Mouse (Mus musculus): ENCODE measurements at regions not wholly inside any gene's neighbourhood (a gene's known extent, or its start where the extent isn't known, plus 50 kb on each side); places are given as distances from the start of the nearest gene placed in this dataset.

GRCm38 (mm10) chr17:45866876-45867652, 133.4 kb upstream of the 1600014C23Rik start:
- DNase-seq (ENCODE audit: low spot score in 2 of 2) = no peak

GRCm38 (mm10) chr17:45866346-45866745, 132.7 kb upstream of the 1600014C23Rik start:
- DNase-seq (ENCODE audit: low spot score in 2 of 2) = no peak

GRCm38 (mm10) chr17:45865944-45866343, 132.3 kb upstream of the 1600014C23Rik start:
- DNase-seq (ENCODE audit: low spot score in 2 of 2) = no peak

DNA sequence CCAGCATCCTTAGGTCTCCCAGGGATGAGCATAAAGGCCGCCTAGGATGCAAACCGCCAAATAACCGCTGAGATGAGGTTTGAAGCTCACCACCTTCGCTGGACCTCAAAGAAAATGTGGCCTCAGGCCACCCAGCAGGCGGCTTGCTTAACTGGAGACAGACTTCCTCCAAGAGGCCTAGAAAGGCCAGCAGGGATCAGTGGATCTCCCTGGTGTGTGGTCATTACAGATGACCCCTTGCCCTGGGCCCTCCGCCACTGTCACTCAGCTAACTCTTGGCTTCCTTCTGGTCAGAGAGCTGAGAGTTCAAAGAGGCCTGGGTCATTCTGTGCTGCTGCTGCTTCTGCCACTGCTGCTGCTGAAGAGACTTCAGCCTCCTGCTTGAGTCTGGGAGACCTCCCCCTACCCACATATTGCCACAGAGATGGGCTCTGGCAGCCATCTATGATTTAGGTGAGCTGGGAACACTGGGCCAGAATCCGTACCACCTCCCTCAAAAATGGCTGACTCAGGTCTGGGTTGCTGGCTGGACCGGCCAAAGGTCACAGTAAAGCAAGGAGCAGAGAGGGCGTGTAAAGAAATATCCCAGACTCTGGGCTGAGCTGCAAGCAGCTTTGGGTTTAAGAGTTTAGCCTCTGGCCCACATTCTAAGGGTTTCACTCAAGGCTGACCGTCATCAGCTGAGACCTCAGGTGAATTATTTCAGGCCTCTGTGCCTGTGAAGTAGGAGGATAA, 130.0 kb upstream of the 1600014C23Rik start:
- DNase-seq (ENCODE audit: low spot score in 2 of 2) = no peak

DNA sequence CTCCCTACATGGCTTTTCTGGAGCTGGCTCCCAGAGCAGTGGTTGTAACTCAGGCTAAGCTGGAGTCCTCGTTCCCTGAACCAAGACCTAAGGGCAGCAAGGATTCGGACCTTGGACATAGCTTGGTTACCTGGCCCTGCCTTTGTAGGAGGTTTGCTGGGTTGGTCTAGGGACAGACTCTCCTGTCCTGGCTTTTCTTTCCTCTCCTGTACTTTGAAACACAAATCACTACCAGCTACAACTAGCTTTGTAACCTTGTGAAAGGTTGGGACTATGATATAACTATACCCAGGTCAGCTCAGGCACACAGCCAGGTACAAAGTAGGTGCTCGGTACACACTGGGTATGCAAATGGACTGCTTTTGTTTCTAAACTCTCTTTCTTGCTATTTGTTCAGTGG, 129.4 kb upstream of the 1600014C23Rik start:
- no peak for DNase-seq (ENCODE audit: low spot score in 2 of 2)

DNA sequence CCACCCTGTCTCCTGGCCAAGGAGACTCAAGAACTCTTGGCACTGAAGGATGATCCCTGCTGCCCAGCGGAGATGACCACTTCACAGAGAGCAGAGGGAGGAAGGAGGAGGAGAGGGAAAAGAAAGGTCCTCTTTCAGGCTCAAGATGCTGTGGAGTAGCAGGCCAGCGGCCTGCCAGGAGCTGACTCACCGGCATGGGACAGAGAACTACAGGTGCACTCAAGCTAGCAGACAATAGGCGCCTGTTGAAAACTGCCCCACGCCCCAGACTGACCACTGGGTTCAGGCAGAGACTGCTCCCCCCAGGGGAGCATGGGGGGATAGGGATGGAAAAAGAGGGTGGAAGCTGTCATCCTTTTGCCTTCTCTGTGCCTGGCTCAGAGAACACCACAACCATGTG, 125.8 kb upstream of the 1600014C23Rik start:
- no peak for DNase-seq (ENCODE audit: low spot score in 2 of 2)

- no peak for DNase-seq (ENCODE audit: low spot score in 2 of 2)
Measured at GRCm38 (mm10) chr17:45853931-45854653, 120.4 kb upstream of the 1600014C23Rik start.

DNA sequence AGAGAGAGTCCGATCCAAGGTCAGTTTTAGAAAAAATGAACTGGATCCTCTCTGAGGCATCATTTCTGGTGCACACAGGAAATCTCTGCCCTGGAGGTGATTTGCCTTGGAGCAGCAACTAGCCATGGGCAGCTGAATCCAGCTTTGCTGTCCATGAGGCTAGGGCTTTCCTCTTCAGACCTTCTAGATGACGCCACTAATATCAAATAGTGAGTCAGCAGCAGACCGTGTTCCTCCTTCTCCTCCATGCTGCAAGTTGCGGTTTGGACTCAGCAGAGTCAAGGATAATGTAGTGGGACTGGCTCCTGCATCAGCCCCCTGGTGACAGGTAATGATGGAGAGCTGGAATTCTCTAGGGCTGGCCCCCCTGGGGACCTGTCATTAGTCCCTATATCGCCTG, 118.8 kb upstream of the 1600014C23Rik start:
- DNase-seq (ENCODE audit: low spot score in 2 of 2) = no peak

DNA sequence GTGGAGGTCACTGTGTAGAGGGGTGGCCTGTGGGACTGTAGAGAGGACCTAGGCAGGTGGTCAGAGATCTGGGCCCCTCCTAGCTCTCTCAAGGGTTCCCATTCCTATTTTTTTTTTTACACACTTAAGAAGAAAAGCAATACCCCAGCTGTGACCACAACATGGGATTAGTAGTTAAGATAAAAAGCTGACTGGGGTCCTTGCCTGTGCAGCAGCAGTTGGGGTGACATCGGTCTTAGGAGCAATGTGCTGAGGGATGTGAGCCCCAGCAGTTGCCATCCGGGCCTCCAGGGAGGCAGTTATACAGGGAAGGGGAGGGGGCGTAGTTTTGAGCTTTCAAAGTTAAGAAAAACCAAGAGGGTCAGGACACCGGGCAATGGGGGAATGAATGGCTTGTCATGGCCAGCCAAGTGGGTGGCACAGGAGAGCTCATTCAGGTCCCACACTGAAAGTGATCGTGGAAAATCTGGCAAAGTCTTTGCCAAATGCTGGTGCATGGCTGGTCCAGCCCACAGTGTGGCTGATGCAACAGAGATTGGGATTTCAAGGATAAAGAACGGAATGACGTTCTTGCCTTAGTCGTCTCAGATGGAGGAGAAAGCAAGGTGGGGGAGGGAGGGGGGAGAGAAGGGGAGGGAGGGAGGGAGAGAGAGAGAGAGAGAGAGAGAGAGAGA, 118.2 kb upstream of the 1600014C23Rik start:
- DNase-seq (ENCODE audit: low spot score in 2 of 2) = no peak

GRCm38 (mm10) chr17:45850976-45851375, 117.3 kb upstream of the 1600014C23Rik start:
- DNase-seq (ENCODE audit: low spot score in 2 of 2) = no peak

DNA sequence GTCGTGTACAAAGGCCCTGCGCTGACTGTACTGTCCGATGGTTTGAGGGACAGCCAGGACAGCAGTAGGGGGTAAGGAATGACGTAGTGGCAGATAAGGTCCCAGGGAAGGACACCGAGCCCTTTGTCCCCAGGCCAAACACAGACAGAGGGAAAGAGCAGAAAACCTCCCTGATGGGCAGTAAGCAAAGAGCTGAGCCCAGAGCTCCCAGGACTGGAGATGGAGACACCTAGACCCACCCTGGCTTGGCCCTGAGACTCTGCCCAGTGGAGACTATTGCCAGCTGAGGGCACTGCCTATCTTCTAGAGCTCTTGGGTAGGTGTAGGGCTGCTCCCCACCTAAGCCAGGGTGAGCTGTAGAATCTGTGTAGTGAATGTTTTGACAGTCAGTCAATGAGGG, 116.5 kb upstream of the 1600014C23Rik start:
- DNase-seq (ENCODE audit: low spot score in 2 of 2) = no peak

DNA sequence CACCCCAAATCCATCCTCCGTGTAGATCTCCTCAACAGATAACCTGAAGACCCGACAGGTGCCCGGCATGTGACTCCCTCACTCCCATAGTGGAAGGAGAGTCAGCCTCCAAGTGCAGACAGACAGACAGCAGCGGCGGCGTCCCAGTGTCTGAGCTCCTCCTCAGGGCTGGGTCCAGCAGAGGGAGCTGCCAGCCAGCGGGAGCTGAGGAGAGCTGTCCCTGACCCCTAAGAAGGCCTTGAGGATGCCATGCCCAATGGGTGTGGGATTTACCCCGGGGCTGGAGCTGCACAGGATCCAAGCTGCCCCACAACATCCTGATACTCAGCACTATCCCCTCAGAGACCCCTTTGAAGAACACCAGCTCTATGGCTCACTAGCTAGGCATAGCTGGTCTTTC, 115.0 kb upstream of the 1600014C23Rik start:
- no peak for DNase-seq (ENCODE audit: low spot score in 2 of 2)

- no peak for DNase-seq (ENCODE audit: low spot score in 2 of 2)
Measured at GRCm38 (mm10) chr17:45847701-45848378, 114.2 kb upstream of the 1600014C23Rik start.

DNA sequence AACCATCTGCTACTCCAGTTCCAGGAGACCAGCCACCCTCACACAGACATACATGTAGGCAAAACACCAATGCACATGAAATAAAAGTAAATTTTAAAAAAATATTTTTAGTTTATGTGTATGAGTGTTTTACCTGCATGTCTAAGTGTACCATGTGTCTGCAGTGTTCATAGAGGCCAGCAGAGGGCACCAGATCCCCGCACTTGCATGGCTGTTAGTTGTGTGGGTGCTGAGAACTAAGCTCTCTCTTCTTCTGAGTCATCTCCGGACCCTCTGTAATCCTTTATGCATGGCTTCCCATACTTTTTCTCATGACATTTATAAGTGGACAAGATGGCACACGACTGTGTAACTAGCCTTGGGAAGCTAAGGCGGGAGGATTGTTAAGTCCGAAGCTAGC, 112.2 kb upstream of the 1600014C23Rik start:
- DNase-seq (ENCODE audit: low spot score in 2 of 2) = no peak

DNA sequence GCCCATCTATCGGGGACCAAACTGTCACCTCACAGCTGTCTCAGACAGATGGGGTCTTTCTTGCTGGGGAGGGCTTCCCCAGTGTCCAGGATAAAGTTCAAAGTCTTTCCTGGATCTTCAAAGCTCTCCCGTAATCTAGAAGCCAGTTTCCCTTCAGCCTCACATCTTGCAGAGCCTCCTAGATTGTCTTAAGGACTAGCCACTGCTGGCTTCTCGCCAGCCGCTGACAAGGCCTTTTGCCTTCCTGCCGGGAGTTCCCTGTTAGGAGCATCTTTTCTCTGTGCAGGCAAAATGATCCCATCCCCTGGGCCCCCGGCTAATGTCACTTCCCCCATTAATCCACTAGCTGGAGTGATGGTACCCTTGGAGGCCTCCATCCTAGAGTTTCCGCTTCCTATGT, 103.1 kb upstream of the 1600014C23Rik start:
- DNase-seq (ENCODE audit: low spot score in 2 of 2) = no peak

- DNase-seq (ENCODE audit: low spot score in 2 of 2) = no peak
Measured at GRCm38 (mm10) chr17:45836253-45836652, 102.6 kb upstream of the 1600014C23Rik start.

- no peak for DNase-seq (ENCODE audit: low spot score in 2 of 2)
Measured at GRCm38 (mm10) chr17:45834518-45835071, 101.0 kb upstream of the 1600014C23Rik start.

GRCm38 (mm10) chr17:45830324-45830723, 96.7 kb upstream of the 1600014C23Rik start:
- DNase-seq (ENCODE audit: low spot score in 2 of 2) = no peak

DNA sequence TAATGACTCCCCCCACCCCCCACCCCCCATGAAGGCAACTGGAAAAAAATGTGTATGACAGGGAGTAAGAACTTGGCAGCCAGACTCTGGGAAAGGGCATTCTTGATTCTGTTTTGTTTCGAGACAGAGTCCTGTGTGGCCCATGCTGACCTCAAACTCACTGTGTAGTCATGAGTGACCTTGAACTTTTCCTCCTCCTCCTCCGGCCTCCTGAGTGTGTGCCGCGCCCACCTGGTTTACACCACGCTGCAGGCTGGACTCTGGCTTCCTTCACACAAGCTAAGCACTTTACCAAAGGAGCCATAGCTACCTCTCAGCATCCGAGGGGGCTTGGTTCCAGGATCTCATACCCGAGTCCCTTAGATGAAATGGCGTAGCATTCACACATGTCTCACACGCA, 95.9 kb upstream of the 1600014C23Rik start:
- DNase-seq (ENCODE audit: low spot score in 2 of 2) = no peak

DNA sequence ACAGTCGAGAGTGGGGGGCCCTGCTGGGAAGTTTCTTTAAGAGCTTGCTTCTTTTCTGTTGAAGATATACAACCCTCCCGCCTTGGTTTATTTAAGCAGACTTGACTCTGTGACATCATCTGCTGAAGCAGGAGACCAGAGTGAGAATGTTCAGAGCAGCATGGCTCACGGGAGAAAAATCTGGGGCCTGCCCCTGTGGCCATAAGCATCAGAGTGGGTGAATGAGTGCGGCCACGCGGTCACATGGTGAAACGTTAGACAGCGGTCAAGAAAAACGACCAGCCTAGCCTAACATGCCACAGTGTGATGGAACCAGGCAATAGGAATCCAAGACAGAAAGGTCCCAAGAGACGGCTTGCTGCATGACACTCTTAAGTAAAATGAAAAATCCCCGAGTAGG, 95.2 kb upstream of the 1600014C23Rik start:
- no peak for DNase-seq (ENCODE audit: low spot score in 2 of 2)

GRCm38 (mm10) chr17:45828284-45828824, 94.7 kb upstream of the 1600014C23Rik start:
- no peak for DNase-seq (ENCODE audit: low spot score in 2 of 2)

Data from frontal cortex, postnatal 14 days (tissue).